8 mouse cellular contexts compared by ENCODE assay signal in the genomic region with DNA sequence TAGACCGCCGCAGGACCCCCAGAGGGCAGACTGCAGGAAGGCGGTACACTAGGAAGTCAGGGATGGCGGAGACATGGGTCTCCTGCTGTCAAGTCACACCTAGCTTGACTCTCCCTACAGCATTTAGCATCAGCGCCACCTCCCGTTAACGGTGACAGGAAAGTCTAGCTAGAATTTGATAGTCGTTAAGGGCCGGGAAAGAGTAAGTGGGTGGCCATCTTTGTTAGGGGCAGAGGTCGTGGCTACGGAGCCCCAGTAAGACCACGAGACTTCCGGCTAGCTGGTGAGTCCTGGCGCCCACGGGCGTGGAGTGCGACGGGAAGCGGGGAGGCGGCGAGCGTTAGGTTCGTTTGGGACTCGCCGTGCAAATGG. TPM values are rescaled to one million over a fixed set of nuclear protein-coding genes. Genes with fewer than 3 reads are reported as not detected.
DNase-seq lines count a peak whose midpoint lies in the region; ATAC-seq and TF ChIP-seq lines count a peak whose summit lies in the region.

A gene (plus strand): TSS at position 286 of the 372 bp plus-strand sequence.
A gene (plus strand): TSS at position 302 of the 372 bp plus-strand sequence.

- peak within 1 kb of the TSS; percentile 56 for H3K27ac ChIP-seq in embryonic facial prominence, embryonic 12.5 days
- H3K27ac ChIP-seq in midbrain, embryonic 11.5 days (ENCODE audit: low read depth, low read length) = peak within 1 kb of the TSS; percentile 58
- H3K27ac ChIP-seq in small intestine, adult 2 months (ENCODE audit: insufficient read depth, low read depth, low read length) = peak within 1 kb of the TSS; percentile 77

- peak; percentile 47; the same call in 1 of the 2 replicates for TF ChIP-seq POLR2A in small intestine, adult 2 months (IDR thresholded peaks at IDR 0.05; ENCODE audit: low read depth, low read length)

- peak; percentile 53; the same call in 1 of the 2 replicates for TF ChIP-seq CTCF in small intestine, adult 2 months (IDR thresholded peaks at IDR 0.05; ENCODE audit: extremely low read depth, insufficient read length, insufficient replicate concordance, low read depth, low read length)

- H3K4me3 ChIP-seq in embryonic facial prominence, embryonic 12.5 days = peak within 1 kb of the TSS; percentile 50
- H3K4me3 ChIP-seq in midbrain, embryonic 11.5 days (ENCODE audit: low read depth, low read length) = peak within 1 kb of the TSS; percentile 72
- peak within 1 kb of the TSS; percentile 86 for H3K4me3 ChIP-seq in small intestine, adult 2 months (ENCODE audit: low read depth, low read length)

- H3K4me1 ChIP-seq in embryonic facial prominence, embryonic 12.5 days = peaks cover 12% of the 10 kb centered on the region
- peaks cover 13% of the 10 kb centered on the region for H3K4me1 ChIP-seq in midbrain, embryonic 11.5 days (ENCODE audit: control insufficient read depth, insufficient read depth, low read length)
- H3K4me1 ChIP-seq in small intestine, adult 2 months (ENCODE audit: control insufficient read depth, insufficient read depth, insufficient read length, low read length) = peaks cover 13% of the 10 kb centered on the region

- H3K4me2 ChIP-seq in embryonic facial prominence, embryonic 12.5 days (replicated peaks) = peak within 1 kb of the TSS; percentile 97
- H3K4me2 ChIP-seq in midbrain, embryonic 11.5 days = peak within 1 kb of the TSS; percentile 99

- ATAC-seq in embryonic facial prominence, embryonic 12.5 days (ENCODE audit: insufficient number of reproducible peaks, insufficient read depth, low FRiP score, low TSS enrichment) = peak; percentile 76
- peak; percentile 87 for ATAC-seq in midbrain, embryonic 11.5 days (ENCODE audit: low FRiP score)

- no peaks in the 10 kb centered on the region for H3K9me3 ChIP-seq in embryonic facial prominence, embryonic 12.5 days
- H3K9me3 ChIP-seq in midbrain, embryonic 11.5 days (ENCODE audit: control insufficient read depth, low read length) = no peaks in the 10 kb centered on the region

- WGBS in embryonic facial prominence, embryonic 12.5 days = under 1% methylated on average over 25 of the region's 25 CpGs
- under 1% methylated on average over 25 of the region's 25 CpGs for WGBS in midbrain, embryonic 11.5 days
- WGBS in small intestine, adult 2 months = under 1% methylated on average over 25 of the region's 25 CpGs

- H3K9ac ChIP-seq in embryonic facial prominence, embryonic 12.5 days = peak within 1 kb of the TSS; percentile 82
- H3K9ac ChIP-seq in midbrain, embryonic 11.5 days (ENCODE audit: low read length) = peak within 1 kb of the TSS; percentile 75

- DNase-seq in urinary bladder, adult 18-20 months (ENCODE audit: low spot score in 2 of 2) = peak; percentile 85 to 87
- DNase-seq in urinary bladder, postnatal 10 days (ENCODE audit: low spot score) = no peak
- peak; percentile 99 for DNase-seq in heart, adult 11 months
- DNase-seq in kidney, adult 11 months = peak; percentile 94
- peak; percentile 88 for DNase-seq in left cerebral cortex, postnatal 4 days
- DNase-seq in midbrain, embryonic 11.5 days (ENCODE audit: low spot score, missing footprints) = peak; percentile 96

- peaks cover 9% of the 10 kb centered on the region; the same call in 1 of the 2 replicates for H3K27me3 ChIP-seq in embryonic facial prominence, embryonic 12.5 days
- peaks cover 9% of the 10 kb centered on the region; the same call in 1 of the 2 replicates for H3K27me3 ChIP-seq in midbrain, embryonic 11.5 days (ENCODE audit: control insufficient read depth, insufficient read depth, low read length)
- no peaks in the 10 kb centered on the region for H3K27me3 ChIP-seq in small intestine, adult 2 months (ENCODE audit: control insufficient read depth, insufficient read depth, low read length)

- H3K36me3 ChIP-seq in embryonic facial prominence, embryonic 12.5 days = peaks cover 7% of the 10 kb centered on the region; the same call in 1 of the 2 replicates
- H3K36me3 ChIP-seq in midbrain, embryonic 11.5 days (ENCODE audit: control insufficient read depth, insufficient read depth, low read length) = no peaks in the 10 kb centered on the region
- H3K36me3 ChIP-seq in small intestine, adult 2 months (ENCODE audit: control insufficient read depth, insufficient read depth, low read length) = peaks cover 2% of the 10 kb centered on the region; the same call in 1 of the 2 replicates

- intact Hi-C loops in left cerebral cortex, postnatal 4 days (cut with DNase I) = loop anchor here (5.0 kb wide), 1 partner anchor 104 kb away; no protein-coding TSS in a partner anchor

RNA-seq across cellular contexts. Expression of the first gene that starts in this region (rescaled TPM):
- 2.9 and 4.1 TPM in 2 replicates for polyA plus RNA-seq in embryonic facial prominence, embryonic 12.5 days (2016; fragmentation: Nextera tagmentation; extraction: Ambion mirVana)
- 10 to 100 TPM; 12.0 to 18.4 TPM for total RNA-seq in left cerebral cortex, postnatal 4 days (2021)
- polyA plus RNA-seq in midbrain, embryonic 11.5 days (2014; fragmentation: Nextera tagmentation; extraction: Ambion mirVana) = 0.83 and 1.00 TPM in 2 replicates
- polyA plus RNA-seq in small intestine, adult 2 months (2012; rRNA removed) = 4.9 and 7.5 TPM in 2 replicates

RNA-seq across cellular contexts. Expression of the second gene that starts in this region (rescaled TPM):
- polyA plus RNA-seq in embryonic facial prominence, embryonic 12.5 days (2016; fragmentation: Nextera tagmentation; extraction: Ambion mirVana) = 3.5 and 4.2 TPM in 2 replicates
- total RNA-seq in left cerebral cortex, postnatal 4 days (2021) = 10 to 100 TPM in 1 of 2 experiments, 1 to 10 TPM in 1; 9.7 to 11.3 TPM
- 1.2 and 2.3 TPM in 2 replicates for polyA plus RNA-seq in midbrain, embryonic 11.5 days (2014; fragmentation: Nextera tagmentation; extraction: Ambion mirVana)
- polyA plus RNA-seq in small intestine, adult 2 months (2012; rRNA removed) = 3.2 and 4.2 TPM in 2 replicates
